Mouse (Mus musculus): ENCODE measurements around the gene Tec. TPM values are rescaled to one million over a fixed set of nuclear protein-coding genes. Genes with fewer than 3 reads are reported as not detected.

Tec gene
- polyA plus RNA-seq, 1 experiment from 2014 or later, result 25.2 TPM

GRCm38 (mm10) chr5:72854141-72854990 is 13.9 kb downstream of the Tec start:
- no peak for DNase-seq (ENCODE audit: low spot score)

GRCm38 (mm10) chr5:72853365-72853764 is 14.9 kb downstream of the Tec start:
- no peak for DNase-seq (ENCODE audit: low spot score)

GRCm38 (mm10) chr5:72852301-72852995 is 15.8 kb downstream of the Tec start:
- no peak for DNase-seq (ENCODE audit: low spot score)

- peak; percentile 11 for DNase-seq (ENCODE audit: low spot score)
These were observed 16.6 kb downstream of the Tec start for GRCm38 (mm10) chr5:72851674-72852098.

GRCm38 (mm10) chr5:72850926-72851673 is 17.2 kb downstream of the Tec start:
- DNase-seq (ENCODE audit: low spot score), result no peak

- no peak for DNase-seq (ENCODE audit: low spot score)
These were observed 19.3 kb downstream of the Tec start for GRCm38 (mm10) chr5:72848889-72849435.

- DNase-seq (ENCODE audit: low spot score), result no peak
These were observed 21.6 kb downstream of the Tec start for GRCm38 (mm10) chr5:72846712-72847111.

- no peak for DNase-seq (ENCODE audit: low spot score)
These were observed 22.2 kb downstream of the Tec start for GRCm38 (mm10) chr5:72845928-72846630.

- DNase-seq (ENCODE audit: low spot score), result no peak
These were observed 23.3 kb downstream of the Tec start for GRCm38 (mm10) chr5:72844776-72845495.

- DNase-seq (ENCODE audit: low spot score), result no peak
These were observed 24.0 kb downstream of the Tec start for GRCm38 (mm10) chr5:72844294-72844693.

GRCm38 (mm10) chr5:72839655-72840054 is 28.6 kb downstream of the Tec start:
- DNase-seq (ENCODE audit: low spot score), result no peak

- no peak for DNase-seq (ENCODE audit: low spot score)
These were observed 29.3 kb downstream of the Tec start for GRCm38 (mm10) chr5:72838976-72839375.

GRCm38 (mm10) chr5:72835656-72836055 is 32.6 kb downstream of the Tec start:
- no peak for DNase-seq (ENCODE audit: low spot score)

- DNase-seq (ENCODE audit: low spot score), result no peak
These were observed 35.1 kb downstream of the Tec start for GRCm38 (mm10) chr5:72832904-72833765.

- no peak for DNase-seq (ENCODE audit: low spot score)
These were observed 36.1 kb downstream of the Tec start for GRCm38 (mm10) chr5:72832191-72832590.

- no peak for DNase-seq (ENCODE audit: low spot score)
These were observed 37.2 kb downstream of the Tec start for GRCm38 (mm10) chr5:72830988-72831610.

GRCm38 (mm10) chr5:72829506-72830067 is 38.7 kb downstream of the Tec start:
- DNase-seq (ENCODE audit: low spot score), result no peak

GRCm38 (mm10) chr5:72828401-72828800 is 39.9 kb downstream of the Tec start:
- DNase-seq (ENCODE audit: low spot score), result no peak

Data from thymus, postnatal 0 days (tissue).